Comparison of ENCODE assay signal across 10 mouse cellular contexts in genomic region chr9:21435777-21436635, GRCm38 (mm10). TPM values are rescaled to one million over a fixed set of nuclear protein-coding genes. Genes with fewer than 3 reads are reported as not detected.
DNase-seq lines count a peak whose midpoint lies in the region; ATAC-seq and TF ChIP-seq lines count a peak whose summit lies in the region.
"Had no signal": no experiment of that assay in that cellular context is flagged by ENCODE, and none has a peak within 500 bp of the region (broad histone marks: within the 10 kb centered on the region; RNA-seq: fewer than 3 reads in every experiment).

No protein-coding gene starts in this region.

- no peaks in the 10 kb centered on the region for H3K9me3 ChIP-seq in heart, embryonic 11.5 days (replicated peaks; ENCODE audit: control insufficient read depth, low read length)
- no peaks in the 10 kb centered on the region for H3K9me3 ChIP-seq in liver, embryonic 15.5 days (replicated peaks)
- H3K9me3 ChIP-seq: hindbrain, embryonic 13.5 days had no signal

- TF ChIP-seq CTCF in spleen, adult 2 months (IDR thresholded peaks at IDR 0.05; ENCODE audit: extremely low read depth, insufficient read depth, insufficient read length, insufficient replicate concordance) = no peak

- H3K4me2 ChIP-seq in heart, embryonic 11.5 days = no peak overlapping the region
- H3K4me2 ChIP-seq in liver, embryonic 15.5 days = peak overlapping the region; percentile 18; the same call in 1 of the 2 replicates
- H3K4me2 ChIP-seq: hindbrain, embryonic 13.5 days had no signal

- H3K27me3 ChIP-seq in heart, embryonic 11.5 days (ENCODE audit: control insufficient read depth, insufficient read depth, low read length) = no peaks in the 10 kb centered on the region
- H3K27me3 ChIP-seq in liver, embryonic 15.5 days = no peaks in the 10 kb centered on the region
- H3K27me3 ChIP-seq in spleen, adult 2 months (ENCODE audit: control insufficient read depth, insufficient read depth, low read length) = no peaks in the 10 kb centered on the region
- H3K27me3 ChIP-seq: hindbrain, embryonic 13.5 days; Patski had no signal

- ATAC-seq in heart, embryonic 11.5 days (replicated peaks; ENCODE audit: insufficient number of reproducible peaks, low FRiP score, low TSS enrichment) = no peak
- ATAC-seq in liver, embryonic 15.5 days (ENCODE audit: insufficient read depth) = no peak
- ATAC-seq: Patski had no signal

- TF ChIP-seq POLR2A in spleen, adult 2 months (IDR thresholded peaks at IDR 0.05; ENCODE audit: low read depth, low read length) = no peak

- peak overlapping the region; percentile 75 for H3K27ac ChIP-seq in heart, embryonic 11.5 days (ENCODE audit: low read depth, low read length)
- H3K27ac ChIP-seq in liver, embryonic 15.5 days (replicated peaks) = peak overlapping the region; percentile 34; the same call in 1 of the 2 replicates
- H3K27ac ChIP-seq in spleen, adult 2 months (ENCODE audit: insufficient read depth, low read length) = peak overlapping the region; percentile 79
- H3K27ac ChIP-seq: hindbrain, embryonic 13.5 days had no signal

- DNase-seq in heart, postnatal 14 days = no peak
- DNase-seq in Muller cell, postnatal 12 days (ENCODE audit: inconsistent ontology term) = peak; percentile 69
- peak; percentile 71 for DNase-seq in spleen, adult 2 months (ENCODE audit: low read depth in 1 of 2, low spot score in 2 of 2)
- no peak for DNase-seq in right cerebral cortex, adult 18-20 months
- DNase-seq in yolk sac, embryonic 10.5 days (ENCODE audit: low spot score) = no peak
- DNase-seq in kidney, postnatal 14 days = no peak

- H3K4me1 ChIP-seq in heart, embryonic 11.5 days (ENCODE audit: control insufficient read depth, insufficient read depth, low read length) = peaks cover 43% of the 10 kb centered on the region
- H3K4me1 ChIP-seq in liver, embryonic 15.5 days (replicated peaks) = peaks cover 67% of the 10 kb centered on the region
- H3K4me1 ChIP-seq in spleen, adult 2 months (ENCODE audit: control insufficient read depth, insufficient read depth, insufficient read length) = peaks cover 44% of the 10 kb centered on the region

- WGBS in heart, embryonic 11.5 days (ENCODE audit: insufficient replicate concordance) = 76% methylated on average over 7 of the region's 7 CpGs
- WGBS in liver, embryonic 15.5 days (ENCODE audit: insufficient replicate concordance) = 41% methylated on average over 7 of the region's 7 CpGs
- WGBS in spleen, adult 2 months = 13% methylated on average over 7 of the region's 7 CpGs

- no peak overlapping the region for H3K4me3 ChIP-seq in heart, embryonic 11.5 days (ENCODE audit: low read depth, low read length)
- no peak overlapping the region for H3K4me3 ChIP-seq in liver, embryonic 15.5 days (replicated peaks)
- peak overlapping the region; percentile 10; the same call in 1 of the 2 replicates for H3K4me3 ChIP-seq in spleen, adult 2 months (ENCODE audit: extremely low read depth, insufficient read depth, insufficient read length)
- H3K4me3 ChIP-seq: hindbrain, embryonic 13.5 days had no signal

- 0 out of 2 replicates have a peak overlapping the region, but pooled peaks have one; percentile 28 for H3K9ac ChIP-seq in heart, embryonic 11.5 days (ENCODE audit: low read depth, low read length)
- H3K9ac ChIP-seq in liver, embryonic 15.5 days = no peak overlapping the region
- H3K9ac ChIP-seq: hindbrain, embryonic 13.5 days had no signal

- no peaks in the 10 kb centered on the region for H3K36me3 ChIP-seq in heart, embryonic 11.5 days (ENCODE audit: control insufficient read depth, insufficient read depth, low read length)
- peaks cover 15% of the 10 kb centered on the region; the same call in 1 of the 2 replicates for H3K36me3 ChIP-seq in liver, embryonic 15.5 days (replicated peaks)
- no peaks in the 10 kb centered on the region for H3K36me3 ChIP-seq in spleen, adult 2 months (ENCODE audit: control insufficient read depth, insufficient read depth, low read length)
- H3K36me3 ChIP-seq: hindbrain, embryonic 13.5 days had no signal

- intact Hi-C loops in heart, postnatal 14 days (cut with DNase I) = no loop called here

RNA-seq across cellular contexts. Expression of gene Dnm2, which starts 11.3 kb away (rescaled TPM):
- polyA plus RNA-seq in heart, embryonic 11.5 days (2014; fragmentation: Nextera tagmentation; extraction: Ambion mirVana) = 62.7 and 68.1 TPM in 2 replicates
- 10 to 100 TPM; 78.3 to 81.6 TPM for total RNA-seq in heart, postnatal 14 days (2021)
- polyA plus RNA-seq in liver, embryonic 15.5 days (2015; fragmentation: Nextera tagmentation; extraction: Ambion mirVana) = 52.9 and 58.5 TPM in 2 replicates
- 223 and 245 TPM in 2 replicates for polyA plus RNA-seq in spleen, adult 2 months (2012; rRNA removed)

RNA-seq across cellular contexts. Expression of gene Qtrt1, which starts 24.4 kb away (rescaled TPM):
- 24.2 and 31.7 TPM in 2 replicates for polyA plus RNA-seq in heart, embryonic 11.5 days (2014; fragmentation: Nextera tagmentation; extraction: Ambion mirVana)
- 10 to 100 TPM in 1 of 2 experiments, 1 to 10 TPM in 1; 8.5 to 11.2 TPM for total RNA-seq in heart, postnatal 14 days (2021)
- polyA plus RNA-seq in liver, embryonic 15.5 days (2015; fragmentation: Nextera tagmentation; extraction: Ambion mirVana) = 17.4 and 20.0 TPM in 2 replicates
- 38.7 and 63.6 TPM in 2 replicates for polyA plus RNA-seq in spleen, adult 2 months (2012; rRNA removed)

Comparison
In these comparisons a context has a peak if more than half of its experiments do, and no peak if none do; other contexts are left out.
1. DNase-seq: peak in Muller cell, postnatal 12 days (single experiment) and spleen, adult 2 months (2 of 2); none in heart, postnatal 14 days (0 of 2), right cerebral cortex, adult 18-20 months (single experiment), yolk sac, embryonic 10.5 days (single experiment) and kidney, postnatal 14 days (single experiment).
2. Peak in every context shown above with its lines, with median percentiles within 50 percentile points of each other: H3K27ac ChIP-seq.